Mouse (Mus musculus) frontal cortex, postnatal 36 days (tissue): ENCODE data around the gene Slc18a3.

Experiments used
- DNase-seq, 2 experiments: peaks; one replicate each; pipeline ENCODE4 v3.0.0; 2022; ENCODE audit warnings: low spot score in 2 of 2

Gene Slc18a3

GRCm38 (mm10) chr14:32464601-32465505, at the start of gene Slc18a3:
Slc18a3 (minus strand) TSS chr14:32464850.
- no peak for DNase-seq

- peak; percentile 91 to 95 for DNase-seq
Observed at GRCm38 (mm10) chr14:32513336-32514032, 48.8 kb upstream of the Slc18a3 start, which contains the start of gene Ercc6. Ercc6 (plus strand) TSS chr14:32513521.

DNA sequence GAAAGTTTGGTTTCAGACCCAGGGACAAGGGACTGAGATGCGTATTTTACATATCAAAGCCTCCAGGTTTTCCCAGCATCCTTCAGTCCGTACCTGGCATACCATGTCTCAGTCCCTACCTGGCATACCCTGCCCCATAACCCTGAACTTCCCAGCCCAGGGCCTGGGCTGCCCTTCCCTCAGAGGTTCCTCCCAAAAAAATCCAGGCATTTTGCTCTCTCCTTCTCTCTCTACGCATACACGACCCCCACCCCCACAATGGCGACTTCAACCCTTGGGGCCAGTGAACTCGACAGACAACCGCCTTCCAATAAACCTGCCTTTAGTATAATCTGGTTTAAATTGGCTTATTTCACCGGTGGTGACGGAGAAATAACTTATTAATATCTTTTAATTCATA, 48.3 kb upstream of the Slc18a3 start:
- no peak for DNase-seq

DNA sequence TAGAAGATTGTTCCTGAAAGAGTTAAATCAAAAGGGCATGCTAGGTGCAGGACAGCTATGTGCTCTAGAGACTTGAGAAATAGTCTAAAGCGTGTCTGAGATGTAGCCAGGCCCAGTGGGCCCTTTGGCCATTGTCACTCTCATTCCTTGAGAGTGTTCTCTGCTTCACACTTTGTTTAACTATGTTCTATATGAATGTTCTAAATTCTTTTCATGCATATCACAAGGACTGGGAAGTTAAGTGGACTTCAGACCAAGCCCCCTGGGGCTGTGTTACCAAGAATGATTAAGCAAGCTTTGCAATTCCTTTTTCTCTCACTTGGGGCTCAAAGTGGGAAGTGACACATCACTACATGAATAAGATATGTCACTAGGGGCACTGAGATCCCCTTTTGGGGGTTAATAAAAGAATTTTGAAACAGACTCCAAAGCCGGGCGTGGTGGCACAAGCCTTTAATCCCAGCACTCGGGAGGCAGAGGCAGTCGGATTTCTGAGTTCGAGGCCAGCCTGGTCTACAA, 44.9 kb upstream of the Slc18a3 start:
- DNase-seq, result no peak

DNA sequence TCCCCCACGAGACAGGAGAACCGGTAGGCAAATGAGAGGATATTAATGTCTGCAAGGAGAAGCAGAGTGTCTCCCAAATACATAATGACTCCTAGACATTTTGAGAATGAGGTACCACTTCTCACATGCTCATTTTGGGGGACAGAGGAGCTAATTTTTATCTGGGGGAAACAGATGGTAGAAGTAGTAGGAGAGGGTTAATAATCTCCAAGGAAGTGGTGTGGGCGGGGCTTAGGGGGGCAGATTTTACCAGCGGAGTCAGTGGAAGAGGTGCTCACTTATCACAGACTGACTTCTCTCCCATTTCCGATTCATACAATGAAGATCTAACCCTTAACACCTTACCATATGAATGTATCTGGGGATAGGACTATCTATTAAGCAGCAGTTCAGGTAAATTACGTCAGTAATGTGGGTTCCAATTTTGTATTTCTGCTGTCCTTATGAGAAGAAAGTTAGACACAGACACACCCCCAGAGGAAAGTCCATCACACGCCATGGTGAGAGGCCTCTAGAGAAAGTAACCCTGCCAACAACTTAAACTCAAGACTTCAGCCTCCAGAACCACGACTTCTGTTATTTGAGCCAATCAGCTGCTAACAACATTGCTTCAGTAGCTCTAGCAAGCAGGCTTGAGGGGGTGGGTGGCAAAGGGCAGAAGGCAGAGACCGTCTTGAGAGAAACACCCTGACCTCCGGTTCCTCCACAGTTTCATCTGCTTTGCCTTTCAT, 43.6 kb upstream of the Slc18a3 start:
- DNase-seq, result no peak

DNA sequence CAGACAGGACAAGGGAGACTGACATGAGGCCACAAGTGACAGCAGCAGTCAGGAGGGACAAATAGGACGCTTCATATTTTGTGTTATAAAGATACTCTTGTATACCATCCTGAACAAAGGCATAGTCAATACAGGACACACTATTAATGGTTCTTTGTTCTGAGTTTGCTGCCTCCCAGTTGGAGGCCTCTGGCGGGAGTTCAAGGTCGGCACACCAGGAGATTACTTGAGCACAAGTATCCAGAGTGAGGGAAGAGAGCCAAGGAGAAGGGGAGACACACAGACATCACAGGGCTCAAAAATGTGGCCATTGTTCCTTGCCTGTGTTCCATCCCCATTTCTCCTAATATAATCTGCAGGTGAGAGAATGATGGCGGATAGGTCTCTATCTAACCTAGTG, 42.6 kb upstream of the Slc18a3 start:
- no peak for DNase-seq

DNA sequence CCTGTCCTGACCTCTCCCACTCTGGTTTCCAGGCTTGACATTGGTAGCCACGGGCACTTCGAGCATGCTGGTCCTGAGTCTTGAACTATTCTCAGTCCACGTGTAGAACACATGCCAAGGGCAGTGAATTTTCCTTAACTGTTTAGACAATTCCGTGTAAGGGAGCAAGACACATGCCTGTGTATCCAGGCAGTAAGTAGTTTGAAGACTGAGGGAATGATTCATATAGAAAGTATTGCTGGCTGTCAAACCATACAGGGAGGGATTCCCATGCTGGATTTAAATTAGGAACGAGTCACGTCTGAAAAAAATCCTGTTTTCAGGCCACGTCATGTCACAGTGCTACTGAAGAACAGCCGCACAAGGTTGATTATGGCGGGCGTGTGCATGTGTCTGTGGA, 41.7 kb upstream of the Slc18a3 start:
- no peak for DNase-seq

DNA sequence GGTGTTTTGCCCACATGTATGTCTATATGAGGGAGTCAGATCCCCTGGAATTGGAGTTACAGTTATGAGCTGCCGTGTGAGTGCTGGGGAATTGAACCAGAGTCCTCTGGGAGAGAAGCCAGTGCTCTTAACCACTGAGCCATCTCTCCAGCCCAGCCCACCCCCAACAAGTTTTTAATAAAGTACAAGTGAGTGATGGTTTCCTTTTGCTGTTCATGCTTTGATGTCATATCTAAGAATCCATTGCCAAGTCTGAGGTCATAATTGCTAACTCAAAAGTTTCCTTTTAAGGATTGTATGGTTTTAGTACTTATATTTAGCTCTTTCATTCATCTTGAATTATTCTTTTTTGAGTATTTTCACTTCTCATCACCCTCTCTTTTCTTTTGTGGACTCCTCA, 39.2 kb upstream of the Slc18a3 start:
- DNase-seq, result no peak

GRCm38 (mm10) chr14:32502764-32503688, 38.4 kb upstream of the Slc18a3 start:
- no peak for DNase-seq

DNA sequence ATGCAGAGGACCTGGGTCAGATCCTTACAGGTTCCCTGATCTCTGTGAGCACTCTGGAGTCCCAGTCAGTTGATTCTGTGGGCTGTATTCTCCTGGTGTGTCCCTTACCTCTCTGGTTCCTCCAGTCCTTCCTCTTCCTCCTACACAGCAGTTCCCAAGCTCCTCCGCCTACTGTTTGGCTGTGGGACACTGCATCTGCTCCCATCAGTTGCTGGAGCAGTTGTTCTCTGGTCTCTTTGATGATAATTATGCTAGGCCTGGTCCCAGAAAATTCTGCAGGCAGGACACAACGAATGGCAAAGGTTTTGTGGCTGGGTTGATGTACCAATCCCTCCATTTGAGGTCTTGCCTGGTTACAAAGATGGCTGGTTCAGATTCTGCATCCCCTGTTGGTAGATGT, 36.7 kb upstream of the Slc18a3 start:
- DNase-seq, result no peak

- no peak for DNase-seq
Observed at GRCm38 (mm10) chr14:32496115-32496850, 31.6 kb upstream of the Slc18a3 start.

- DNase-seq, result peak; percentile 39
Observed at GRCm38 (mm10) chr14:32492521-32492920, 27.9 kb upstream of the Slc18a3 start.

DNA sequence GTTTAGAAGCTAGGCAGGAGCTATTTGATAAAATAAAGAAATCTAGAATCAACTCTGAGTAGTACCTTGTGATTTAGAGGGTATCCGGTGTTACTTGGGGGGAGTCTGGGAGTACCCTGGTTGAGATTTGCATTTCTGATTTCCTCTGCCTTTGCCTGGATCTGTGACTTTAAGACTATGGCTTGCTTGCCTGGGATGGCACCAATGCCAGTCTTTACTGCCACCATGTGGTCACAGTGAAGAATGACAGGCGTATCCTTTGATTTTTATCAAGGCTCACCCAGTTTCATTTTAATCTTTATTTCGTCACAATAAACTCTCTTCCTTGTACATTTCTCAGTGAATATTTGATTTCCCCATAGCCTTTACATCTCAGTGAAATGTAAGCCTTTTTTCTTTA, 17.4 kb upstream of the Slc18a3 start:
- DNase-seq, result no peak

- no peak for DNase-seq
Observed at GRCm38 (mm10) chr14:32477581-32477980, 12.9 kb upstream of the Slc18a3 start.

DNA sequence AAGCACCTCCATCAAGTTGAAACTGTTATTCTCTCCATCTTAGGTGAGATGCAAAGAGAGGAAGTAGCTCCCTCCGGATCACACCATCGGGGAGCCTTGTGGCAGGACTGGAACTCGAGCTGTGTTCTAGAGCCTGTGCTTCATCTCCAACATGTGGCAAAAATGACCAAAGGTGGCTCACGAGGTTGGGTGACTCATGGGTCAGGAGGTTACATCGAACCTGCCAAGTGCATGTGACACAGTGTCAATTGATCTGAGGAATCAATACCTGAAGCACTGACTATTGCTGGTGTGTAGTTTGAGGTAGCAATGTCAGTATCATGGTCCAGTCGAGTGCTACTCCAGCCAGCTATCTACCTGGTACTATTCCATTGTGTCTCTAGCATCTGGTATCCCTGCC, 11.9 kb upstream of the Slc18a3 start:
- no peak for DNase-seq

GRCm38 (mm10) chr14:32472996-32473395, 8.3 kb upstream of the Slc18a3 start:
- peak; percentile 59 to 82 for DNase-seq

DNA sequence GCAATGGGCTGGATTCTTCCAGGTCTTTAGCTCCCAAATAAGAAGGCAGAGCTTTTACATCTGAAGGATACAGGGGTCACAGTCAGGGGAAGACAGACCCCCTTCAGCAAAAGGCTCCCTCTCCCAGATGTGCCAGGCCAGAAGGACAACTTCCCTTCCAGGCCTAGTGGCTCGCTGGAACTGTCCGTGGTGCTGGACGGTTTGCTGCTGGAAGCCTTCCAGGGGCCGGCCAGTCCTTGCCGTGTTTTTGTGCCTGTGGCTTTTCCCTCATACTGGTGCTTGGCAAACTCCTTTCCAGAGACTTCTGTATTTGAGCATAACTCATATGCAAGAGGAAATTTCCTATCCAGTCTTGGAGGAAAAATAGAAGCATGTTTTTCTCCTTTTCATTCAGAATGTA, 3.0 kb upstream of the Slc18a3 start:
- DNase-seq, result peak in 1 of 2 experiments; percentile 6

DNA sequence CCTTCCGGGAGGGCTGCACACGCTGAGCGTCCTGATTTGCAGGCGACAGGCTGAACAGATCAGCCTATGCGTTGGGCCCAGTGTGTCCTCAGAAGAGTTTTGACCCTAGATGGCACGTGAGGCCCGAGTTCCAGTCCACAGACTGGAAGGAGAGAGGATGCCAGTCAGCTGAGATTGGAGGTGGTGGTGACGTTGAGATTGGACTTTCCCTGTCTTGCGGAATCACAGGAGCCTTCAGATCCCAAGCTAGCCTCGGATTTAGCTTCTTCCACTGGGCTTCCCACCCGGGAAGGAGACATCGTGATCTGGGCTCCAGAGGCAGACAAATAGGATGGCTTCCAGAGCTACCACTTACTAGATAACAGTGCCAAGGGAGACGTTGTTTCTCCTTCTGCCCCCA, 1.2 kb upstream of the Slc18a3 start, which contains the start of gene Chat:
Gene Chat (minus strand): TSS at position 101 of the 400 bp plus-strand sequence.
- DNase-seq, result no peak

DNA sequence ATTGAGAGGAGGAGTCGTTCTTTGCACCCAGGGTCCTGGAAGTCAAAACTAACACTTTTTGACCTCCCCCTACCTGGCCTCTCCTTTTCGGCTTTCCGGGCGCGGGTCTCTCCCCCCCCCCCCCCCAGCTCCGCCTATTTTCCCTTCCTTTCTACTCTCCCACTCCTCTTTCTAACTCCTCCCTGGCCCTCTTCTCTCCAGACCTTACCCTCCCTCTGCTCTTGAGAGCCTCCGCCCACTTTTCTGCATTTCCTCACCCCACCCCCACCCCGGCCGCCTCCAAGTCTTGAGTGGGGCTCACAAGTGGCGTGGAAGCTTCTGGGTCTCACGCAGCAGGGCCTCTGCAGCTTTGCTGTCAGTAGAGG, 838 bp upstream of the Slc18a3 start:
- DNase-seq, result no peak
